Mouse (Mus musculus) kidney, adult 2 months (tissue): ENCODE measurements at regions not wholly inside any gene's neighbourhood (a gene's known extent, or its start where the extent isn't known, plus 50 kb on each side); places are given as distances from the start of the nearest gene placed in this dataset.

Experiments
- CTCF ChIP-seq: fragments of 200-500 bp; conservative IDR thresholded peaks from 2 replicates; pipeline ENCODE4 v1.5.1; 2011; ENCODE audit warnings: low read depth, mild to moderate bottlenecking, control low read depth, low read length, moderate library complexity, mixed read lengths; ENCODE audit not compliant: insufficient read depth, insufficient read length
- POLR2A ChIP-seq: fragments of 200-500 bp; IDR thresholded peaks from one replicate; pipeline ENCODE4 v1.6.1; 2011; ENCODE audit warnings: low read depth, low read length, control low read depth

DNA sequence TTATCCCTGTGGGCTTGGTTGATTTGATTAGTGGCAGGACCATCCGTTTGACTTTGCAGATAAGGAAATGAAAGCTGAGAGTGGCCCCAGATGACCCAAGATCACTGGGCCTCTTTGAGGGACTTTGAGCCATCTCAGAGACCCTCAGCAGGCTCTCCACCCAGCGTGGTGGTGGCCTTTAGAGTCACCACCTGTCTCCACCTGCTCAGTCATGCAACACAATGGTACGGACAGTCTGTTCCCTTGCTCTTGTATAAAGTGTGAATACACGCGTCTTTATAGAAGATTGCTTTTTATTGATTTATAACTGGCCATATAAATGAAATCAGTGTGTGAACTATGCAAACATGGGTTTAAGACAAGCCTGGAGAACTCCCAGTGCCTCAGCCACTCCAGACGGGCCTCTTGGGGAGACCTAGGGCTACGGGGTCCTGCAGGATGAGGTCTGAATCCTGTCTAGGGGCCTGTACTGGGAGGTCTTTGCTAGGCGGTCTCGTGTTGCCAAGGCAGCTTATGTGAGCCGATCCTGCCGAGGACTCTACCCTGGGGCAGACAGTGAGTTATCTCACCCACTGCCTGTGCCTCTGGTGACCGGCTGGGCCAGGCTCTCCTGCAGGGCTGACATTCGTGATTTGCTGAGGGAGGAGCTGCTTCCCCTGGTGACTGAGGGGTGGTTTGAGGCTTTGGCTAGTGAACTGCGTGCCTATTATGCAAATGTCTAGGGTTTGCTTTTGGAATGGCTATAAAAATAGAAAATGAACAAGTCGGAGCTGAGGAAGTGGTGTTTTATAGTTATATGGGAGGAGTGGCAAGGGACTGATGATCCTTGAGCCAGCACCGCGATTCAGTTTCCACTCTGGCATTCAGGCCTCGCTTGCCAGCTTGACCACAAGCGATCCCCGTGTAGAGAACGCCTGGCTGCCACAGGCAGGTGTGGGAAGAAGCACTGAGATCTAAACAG is 176.5 kb downstream of the Fam43a start:
- no peak for TF ChIP-seq CTCF
- TF ChIP-seq POLR2A, result no peak
